Mouse (Mus musculus) liver, adult 2 months (tissue): ENCODE measurements around the gene Fcrlb.

ENCODE experiments used
- CTCF ChIP-seq: fragments of 200-500 bp; IDR thresholded peaks from 2 replicates; pipeline ENCODE4 v1.5.1; 2011; ENCODE audit warnings: low read depth, low read length, control low read depth
- POLR2A ChIP-seq: fragments of 200-500 bp; IDR thresholded peaks from 2 replicates; pipeline ENCODE4 v1.6.1; 2011; ENCODE audit warnings: low read length, control low read depth; ENCODE audit not compliant: insufficient read depth; ENCODE audit errors: extremely low read depth

DNA sequence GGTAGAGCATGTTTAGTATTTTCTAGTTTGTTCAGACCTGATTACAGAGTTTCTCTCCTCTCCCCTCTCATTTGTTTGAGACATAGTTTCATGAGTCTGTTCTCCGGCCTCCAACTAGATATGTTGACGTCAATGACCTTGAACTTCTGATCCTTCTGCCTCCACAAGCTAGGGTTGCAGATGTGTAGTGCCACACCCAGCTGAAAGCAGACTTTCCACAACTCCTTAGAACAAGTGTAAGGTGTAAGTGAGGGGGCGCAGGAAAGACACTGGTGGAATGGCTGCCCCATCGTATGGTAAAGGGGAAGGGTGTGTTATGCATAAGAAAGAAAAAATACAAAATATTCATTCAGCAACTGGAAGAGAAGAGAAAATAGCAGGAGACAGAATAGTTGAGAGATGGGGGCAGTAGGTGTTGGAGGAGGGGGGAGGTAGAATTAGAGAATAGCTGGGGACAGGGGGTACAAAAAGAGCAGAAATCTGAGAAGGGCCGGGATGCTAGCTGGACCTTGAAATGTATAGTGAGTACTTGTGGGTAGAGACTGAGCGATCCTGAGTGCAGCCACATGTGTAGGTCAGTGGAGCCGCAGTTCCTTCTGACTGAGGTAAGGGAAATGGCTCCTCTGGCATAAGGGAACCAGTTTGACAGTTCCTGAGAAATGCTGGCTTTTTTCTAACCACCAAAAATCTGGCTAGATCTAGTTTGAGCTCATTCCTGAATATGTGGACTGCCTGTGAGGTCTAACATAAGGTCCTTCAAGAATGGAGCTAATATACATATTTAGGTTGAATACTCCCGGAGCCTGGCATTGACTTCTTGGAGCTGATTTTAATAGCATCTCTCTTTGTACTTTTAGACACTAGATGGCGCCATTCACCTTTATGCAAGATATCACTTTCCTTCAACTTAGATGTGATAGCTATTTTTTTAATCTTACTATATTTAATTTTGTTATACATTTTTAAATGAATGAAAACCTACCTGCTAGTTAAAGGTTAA is 17.8 kb downstream of the Fcrlb start:
- no peak for TF ChIP-seq POLR2A
- peak; percentile 26; the same call in 1 of the 2 replicates for TF ChIP-seq CTCF
